Mouse (Mus musculus) intestine, embryonic 15.5 days (tissue): ENCODE measurements at regions not wholly inside any gene's neighbourhood (a gene's known extent, or its start where the extent isn't known, plus 50 kb on each side); places are given as distances from the start of the nearest gene placed in this dataset.

Experiments
- ATAC-seq: fragments of 200-750 bp; cut with Nextera tagmentation; 2 replicates; pipeline ENCODE4 v1.8.0; 2017; ENCODE audit warnings: moderate TSS enrichment, moderate library complexity
- H3K27ac ChIP-seq: fragments of 300-500 bp; sonication (generic); 2 replicates; pipeline ENCODE4 v1.5.1; 2015; ENCODE audit warnings: mild to moderate bottlenecking, inconsistent platforms
- H3K27me3 ChIP-seq: fragments of 300-500 bp; sonication (generic); replicated peaks from 2 replicates; pipeline ENCODE4 v1.6.1; 2015; ENCODE audit warnings: inconsistent platforms
- H3K36me3 ChIP-seq: fragments of 300-500 bp; sonication (generic); 2 replicates; pipeline ENCODE4 v1.6.1; 2015; ENCODE audit warnings: inconsistent platforms
- H3K4me1 ChIP-seq: fragments of 300-500 bp; sonication (generic); replicated peaks from 2 replicates; pipeline ENCODE4 v1.6.1; 2015; ENCODE audit warnings: inconsistent platforms
- H3K4me2 ChIP-seq: fragments of 300-500 bp; sonication (generic); replicated peaks from 2 replicates; pipeline ENCODE4 v1.6.1; 2015; ENCODE audit warnings: mild to moderate bottlenecking, inconsistent platforms
- H3K4me3 ChIP-seq: fragments of 300-500 bp; sonication (generic); replicated peaks from 2 replicates; pipeline ENCODE4 v1.5.1; 2015; ENCODE audit warnings: inconsistent platforms
- H3K9ac ChIP-seq: fragments of 300-500 bp; sonication (generic); 2 replicates; pipeline ENCODE4 v1.6.1; 2015; ENCODE audit warnings: inconsistent platforms
- H3K9me3 ChIP-seq: fragments of 300-500 bp; sonication (generic); 2 replicates; pipeline ENCODE4 v1.6.1; 2016; ENCODE audit warnings: inconsistent platforms
- WGBS: fragments of 180-500 bp; shearing (Covaris S2); methylation state at CpG from one replicate; pipeline ENCODE4 v1.1.7; 2015; 5-methylcytosine and 5-hydroxymethylcytosine counted together

DNA sequence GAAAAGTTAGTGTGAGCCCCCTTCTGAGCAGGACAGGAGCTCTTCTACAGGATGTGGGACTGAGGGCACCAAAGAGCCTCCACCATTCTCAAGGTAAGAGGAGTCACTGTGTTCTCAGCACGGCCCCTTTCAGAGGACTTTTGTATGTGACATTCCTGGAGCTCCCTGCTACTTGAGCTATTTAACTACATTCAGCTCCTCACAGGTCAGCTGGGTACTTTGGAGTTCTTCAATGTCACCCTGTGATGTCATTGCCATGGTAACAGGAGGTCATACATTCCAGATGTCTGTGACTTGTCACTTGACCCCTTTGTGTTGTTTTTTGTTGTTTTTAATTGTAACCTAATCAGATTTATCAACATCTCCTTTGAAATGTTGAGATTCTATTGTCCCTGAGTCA lies 122.9 kb upstream of the Gm15217 start:
- Histone ChIP-seq H3K27me3 (no peaks in the 10 kb centered on the region), H3K4me1 (no peaks in the 10 kb centered on the region), H3K36me3 (no peaks in the 10 kb centered on the region), H3K9ac (no peak overlapping the region), H3K4me2 (no peak overlapping the region), H3K9me3 (no peaks in the 10 kb centered on the region), H3K4me3 (no peak overlapping the region), H3K27ac (no peak overlapping the region)
- WGBS = 23% methylated on average over 1 of the region's 1 CpGs
- ATAC-seq = no peak

DNA sequence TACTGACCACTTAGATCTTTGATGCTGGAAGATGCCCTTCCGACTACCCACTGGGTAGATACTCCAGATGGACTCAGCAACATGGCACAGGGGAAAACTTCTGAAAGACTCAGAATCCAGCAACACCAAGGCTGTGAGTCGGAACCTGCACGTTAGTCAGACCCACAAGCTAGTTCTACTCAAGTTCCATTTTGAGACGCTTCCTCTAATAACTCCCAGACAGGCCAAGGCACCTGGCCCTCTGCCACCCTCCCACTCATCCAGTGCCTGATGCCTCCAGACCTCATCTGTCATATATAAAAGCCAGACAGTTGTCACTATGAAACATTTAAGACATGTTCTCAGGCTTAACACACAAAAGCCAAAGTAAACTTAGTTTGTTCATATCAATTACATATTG lies 121.9 kb upstream of the Gm15217 start:
- no peaks in the 10 kb centered on the region for H3K4me1 ChIP-seq
- no peaks in the 10 kb centered on the region for H3K9me3 ChIP-seq
- no peaks in the 10 kb centered on the region for H3K36me3 ChIP-seq
- WGBS = 79% methylated on average over 4 of the region's 4 CpGs
- no peak overlapping the region for H3K4me3 ChIP-seq
- H3K9ac ChIP-seq = no peak overlapping the region
- H3K27ac ChIP-seq = no peak overlapping the region
- H3K4me2 ChIP-seq = no peak overlapping the region
- no peak for ATAC-seq
- no peaks in the 10 kb centered on the region for H3K27me3 ChIP-seq

DNA sequence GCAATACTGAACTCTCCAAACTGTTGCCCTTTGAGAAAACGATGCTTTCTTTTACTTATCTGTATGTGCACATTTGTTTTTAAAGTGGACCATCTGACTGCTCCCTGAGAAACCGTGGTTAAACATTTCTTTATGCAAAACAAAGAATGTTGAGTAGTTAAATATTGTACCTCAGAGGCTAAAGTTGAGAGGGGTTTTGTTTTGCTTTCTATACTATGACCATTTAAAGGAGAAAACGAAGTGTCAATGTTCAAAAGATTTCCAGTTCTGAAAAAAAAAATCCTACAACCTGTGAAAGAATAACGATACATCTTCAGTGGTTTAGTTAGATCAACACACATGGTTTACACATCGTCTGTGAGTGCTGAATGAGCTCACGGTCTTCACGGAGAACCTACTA lies 120.7 kb upstream of the Gm15217 start:
- Histone ChIP-seq H3K36me3 (no peaks in the 10 kb centered on the region), H3K4me1 (no peaks in the 10 kb centered on the region), H3K4me2 (no peak overlapping the region), H3K27ac (no peak overlapping the region), H3K4me3 (no peak overlapping the region), H3K27me3 (no peaks in the 10 kb centered on the region), H3K9ac (no peak overlapping the region), H3K9me3 (no peaks in the 10 kb centered on the region)
- 69% methylated on average over 7 of the region's 7 CpGs for WGBS
- ATAC-seq = no peak

DNA sequence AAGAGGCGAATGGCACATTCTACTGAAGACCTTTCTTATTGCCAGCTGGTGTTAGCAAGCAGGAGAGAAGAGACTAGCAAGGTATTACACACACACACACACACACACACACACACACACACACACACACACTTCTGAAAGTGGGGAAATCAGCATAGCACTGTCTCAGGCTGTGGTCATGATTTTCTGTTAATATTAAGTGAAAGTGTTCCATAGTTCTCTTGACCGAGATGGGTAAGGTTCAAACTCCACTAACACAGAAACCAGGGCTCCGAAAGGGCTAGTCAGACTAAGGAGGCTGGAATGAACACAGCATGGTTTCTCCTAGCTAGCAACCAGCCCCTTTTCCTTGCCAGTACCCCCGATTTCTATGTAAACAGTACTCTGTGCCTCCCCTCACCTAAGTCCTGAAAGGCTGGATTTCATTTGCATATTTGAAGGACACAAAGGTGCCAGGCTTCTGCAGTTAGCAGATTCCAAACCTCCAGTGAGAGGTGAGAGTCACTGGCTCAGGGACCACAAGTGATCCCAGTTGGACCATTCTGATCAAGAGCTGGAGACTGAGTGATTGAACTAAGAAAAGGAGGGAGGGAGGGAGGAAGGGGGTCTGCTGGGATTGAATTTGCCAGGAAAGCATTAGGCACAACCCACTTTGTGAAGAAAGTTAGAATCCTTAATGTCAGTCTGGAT lies 118.8 kb upstream of the Gm15217 start:
- ATAC-seq = peak; percentile 53
- no peak overlapping the region for H3K4me3 ChIP-seq
- no peaks in the 10 kb centered on the region for H3K36me3 ChIP-seq
- H3K27ac ChIP-seq = no peak overlapping the region
- 63% methylated on average over 4 of the region's 4 CpGs for WGBS
- no peak overlapping the region for H3K4me2 ChIP-seq
- H3K9ac ChIP-seq = no peak overlapping the region
- H3K9me3 ChIP-seq = no peaks in the 10 kb centered on the region
- no peaks in the 10 kb centered on the region for H3K4me1 ChIP-seq
- no peaks in the 10 kb centered on the region for H3K27me3 ChIP-seq

DNA sequence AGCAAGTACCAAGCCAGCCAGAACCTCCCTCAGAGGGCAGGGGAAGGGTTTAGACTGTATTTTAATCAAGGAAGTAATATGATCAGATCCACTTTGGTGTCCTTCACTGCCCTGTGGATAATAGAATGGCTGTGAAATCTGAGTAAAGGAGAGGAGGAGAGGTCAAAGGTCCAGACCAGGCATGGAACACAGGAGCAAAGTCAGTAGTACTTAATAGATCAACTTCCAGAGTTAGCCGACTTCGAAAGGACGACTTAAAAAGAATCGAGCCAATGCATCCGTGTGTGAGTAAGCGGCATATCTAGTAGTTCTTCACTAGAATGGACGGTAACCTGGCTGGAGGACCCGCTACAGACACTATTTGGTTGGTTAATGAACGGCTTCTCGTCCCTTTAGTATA lies 103.8 kb upstream of the Gm15217 start:
- H3K4me1 ChIP-seq = no peaks in the 10 kb centered on the region
- no peaks in the 10 kb centered on the region for H3K9me3 ChIP-seq
- 90% methylated on average over 10 of the region's 10 CpGs for WGBS
- ATAC-seq = no peak
- H3K4me2 ChIP-seq = no peak overlapping the region
- H3K36me3 ChIP-seq = no peaks in the 10 kb centered on the region
- H3K4me3 ChIP-seq = no peak overlapping the region
- H3K27ac ChIP-seq = no peak overlapping the region
- H3K9ac ChIP-seq = no peak overlapping the region
- H3K27me3 ChIP-seq = no peaks in the 10 kb centered on the region

DNA sequence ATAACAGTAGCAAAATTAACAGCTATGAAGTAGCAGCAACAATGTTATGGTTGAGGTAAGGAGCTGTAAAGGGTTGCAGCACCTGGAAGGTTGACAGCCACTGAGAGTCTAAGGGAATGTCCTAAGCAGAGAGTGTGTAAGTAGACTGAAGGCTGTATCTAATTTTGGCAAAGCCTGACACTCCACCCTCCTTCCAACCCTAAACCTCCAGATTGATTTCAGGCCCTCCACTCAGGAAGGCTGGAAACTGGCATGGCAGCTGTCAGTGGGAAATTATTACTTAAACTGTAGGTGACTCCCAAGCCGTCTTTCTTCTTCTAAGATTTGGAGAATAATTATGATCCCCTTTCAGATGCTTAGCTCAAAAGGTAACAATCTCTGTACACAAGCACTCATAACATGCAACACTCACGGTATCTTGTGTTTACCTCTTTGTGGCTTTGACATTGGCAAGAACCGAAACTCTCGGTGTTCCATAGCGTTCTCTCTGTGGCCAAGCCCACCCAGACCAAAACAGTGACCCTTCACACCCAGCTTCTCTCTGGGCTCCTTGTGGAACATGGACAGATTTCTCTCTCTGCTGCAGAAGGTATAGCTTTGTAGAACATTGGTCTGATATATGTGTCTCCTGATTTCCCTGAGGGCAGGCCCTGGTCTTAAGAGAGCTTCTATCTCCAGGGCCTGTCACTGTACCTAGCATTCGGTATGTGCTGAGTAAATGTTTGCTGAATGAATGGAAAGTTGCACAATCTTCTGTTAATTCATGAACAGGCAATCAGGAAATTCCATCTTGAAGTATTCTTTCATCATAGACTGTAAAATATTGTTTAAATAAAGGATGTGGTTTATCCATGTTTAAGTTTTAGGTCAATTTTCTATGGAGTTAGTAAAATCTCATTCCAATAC lies 102.0 kb upstream of the Gm15217 start:
- no peaks in the 10 kb centered on the region for H3K4me1 ChIP-seq
- no peaks in the 10 kb centered on the region for H3K9me3 ChIP-seq
- peak; percentile 91 for ATAC-seq
- no peaks in the 10 kb centered on the region for H3K27me3 ChIP-seq
- 75% methylated on average over 6 of the region's 6 CpGs for WGBS
- H3K27ac ChIP-seq = 0 out of 2 replicates have a peak overlapping the region, but pooled peaks have one; percentile 36
- H3K4me3 ChIP-seq = no peak overlapping the region
- H3K36me3 ChIP-seq = no peaks in the 10 kb centered on the region
- H3K4me2 ChIP-seq = no peak overlapping the region
- no peak overlapping the region for H3K9ac ChIP-seq

DNA sequence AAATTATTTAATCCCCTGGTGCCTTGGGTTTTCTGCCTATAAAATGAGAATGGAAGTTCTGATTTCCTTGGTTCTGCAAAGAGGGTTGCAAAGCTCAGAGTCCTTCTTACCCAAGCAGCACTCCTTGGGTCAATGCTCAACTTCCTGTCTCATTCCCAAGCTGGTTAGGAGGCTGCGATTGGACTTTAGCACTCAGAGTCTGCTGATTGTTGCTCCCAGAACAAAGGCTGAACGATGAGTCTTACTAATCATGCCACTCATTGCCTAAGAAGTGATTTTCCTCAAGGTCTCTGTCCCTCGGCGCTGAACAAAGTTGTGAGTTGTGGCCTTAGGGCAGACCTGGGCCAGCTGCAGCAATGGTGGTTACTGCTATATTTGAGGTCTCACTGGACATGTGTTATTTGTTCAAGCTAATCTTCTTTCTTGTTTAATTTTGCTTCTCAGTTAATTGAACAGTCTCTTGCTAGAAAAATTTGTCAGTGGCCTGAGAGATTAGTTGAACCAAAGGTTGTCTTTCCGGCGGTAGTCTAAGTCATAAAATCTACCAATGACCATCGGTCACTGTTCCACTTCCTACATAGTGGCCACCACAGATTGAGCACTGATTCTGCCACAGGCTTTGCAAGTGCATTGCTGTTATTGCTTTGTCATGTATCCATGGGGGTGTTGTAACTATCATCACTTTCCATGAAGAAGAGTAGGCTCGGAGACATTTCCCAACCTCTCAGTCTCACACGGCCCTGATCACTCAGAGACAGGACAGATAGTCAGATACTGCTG lies 101.2 kb upstream of the Gm15217 start:
- no peak overlapping the region for H3K9ac ChIP-seq
- no peak overlapping the region for H3K4me2 ChIP-seq
- no peak overlapping the region for H3K27ac ChIP-seq
- no peak overlapping the region for H3K4me3 ChIP-seq
- H3K9me3 ChIP-seq = no peaks in the 10 kb centered on the region
- peak; percentile 95 for ATAC-seq
- no peaks in the 10 kb centered on the region for H3K27me3 ChIP-seq
- 83% methylated on average over 9 of the region's 9 CpGs for WGBS
- no peaks in the 10 kb centered on the region for H3K36me3 ChIP-seq
- no peaks in the 10 kb centered on the region for H3K4me1 ChIP-seq

DNA sequence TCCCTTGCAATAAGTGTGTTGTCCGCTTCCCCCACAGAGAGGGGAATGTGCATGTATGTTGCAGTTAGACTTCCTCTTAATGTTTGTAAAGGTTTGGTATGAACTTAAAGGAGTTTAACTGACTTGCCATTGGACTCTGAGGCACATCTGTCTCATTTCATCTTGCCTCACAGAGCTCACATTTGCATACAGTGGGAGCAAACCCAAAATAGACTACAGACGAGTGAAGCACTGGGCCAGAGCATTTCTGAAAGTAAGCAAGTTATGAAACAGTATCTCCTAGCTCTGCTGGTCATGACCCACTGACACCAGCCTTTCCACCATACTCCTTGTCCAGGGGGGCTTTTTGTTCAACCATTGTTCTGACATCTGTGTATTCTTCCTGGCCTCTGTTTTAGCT lies 86.8 kb upstream of the Gm15217 start:
- Histone ChIP-seq H3K36me3 (no peaks in the 10 kb centered on the region), H3K27ac (no peak overlapping the region), H3K4me3 (no peak overlapping the region), H3K9me3 (no peaks in the 10 kb centered on the region), H3K4me2 (no peak overlapping the region), H3K27me3 (no peaks in the 10 kb centered on the region), H3K4me1 (no peaks in the 10 kb centered on the region), H3K9ac (no peak overlapping the region)
- WGBS = 37% methylated on average over 2 of the region's 2 CpGs
- no peak for ATAC-seq

DNA sequence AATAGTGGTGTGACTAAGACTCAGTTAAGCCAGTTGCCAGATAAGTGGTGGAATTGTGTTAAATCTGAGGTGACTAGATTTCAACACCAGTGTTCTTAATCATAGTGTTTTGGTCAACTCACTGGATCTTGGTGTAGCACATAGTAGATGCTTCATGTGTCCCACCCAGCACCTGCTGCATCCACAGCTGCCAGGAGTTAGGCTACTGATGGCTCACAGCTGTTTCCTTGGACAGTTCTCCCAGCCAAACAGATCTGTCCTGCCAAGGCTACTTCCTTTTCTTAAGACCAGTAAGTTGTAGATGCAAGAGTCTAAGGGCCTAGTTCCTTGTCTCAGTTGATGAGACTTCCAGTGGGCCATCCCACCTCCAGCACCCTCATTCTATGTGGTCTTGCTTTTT lies 82.9 kb upstream of the Gm15217 start:
- H3K4me3 ChIP-seq = no peak overlapping the region
- H3K27me3 ChIP-seq = no peaks in the 10 kb centered on the region
- H3K27ac ChIP-seq = no peak overlapping the region
- H3K4me2 ChIP-seq = no peak overlapping the region
- no peaks in the 10 kb centered on the region for H3K9me3 ChIP-seq
- no peak overlapping the region for H3K9ac ChIP-seq
- H3K36me3 ChIP-seq = no peaks in the 10 kb centered on the region
- H3K4me1 ChIP-seq = peaks cover 3% of the 10 kb centered on the region; the same call in 1 of the 2 replicates
- ATAC-seq = no peak

DNA sequence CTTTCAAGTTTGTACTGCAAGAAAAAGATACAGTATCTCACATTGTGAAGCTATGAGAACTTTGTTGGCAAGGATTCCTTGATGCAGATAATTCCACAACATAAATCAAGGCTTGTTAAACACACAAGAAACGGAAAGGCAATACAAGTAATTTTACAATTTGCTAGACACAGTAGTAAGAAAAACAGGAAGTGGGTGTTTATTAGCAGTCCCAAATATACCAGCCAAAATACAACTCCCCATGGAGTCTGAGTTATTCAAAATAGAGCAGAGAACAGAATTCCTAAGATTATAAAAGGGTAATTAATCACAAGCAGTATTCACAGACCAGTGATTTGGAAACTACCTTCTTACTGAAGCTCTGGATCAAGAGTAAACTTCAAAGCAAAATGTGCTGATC lies 78.7 kb upstream of the Gm15217 start:
- Histone ChIP-seq H3K9ac (no peak overlapping the region), H3K36me3 (no peaks in the 10 kb centered on the region), H3K27ac (no peak overlapping the region), H3K9me3 (no peaks in the 10 kb centered on the region), H3K4me3 (no peak overlapping the region), H3K27me3 (no peaks in the 10 kb centered on the region), H3K4me2 (no peak overlapping the region), H3K4me1 (peaks cover 3% of the 10 kb centered on the region; the same call in 1 of the 2 replicates)
- 19% methylated on average over 1 of the region's 1 CpGs for WGBS
- ATAC-seq = no peak

DNA sequence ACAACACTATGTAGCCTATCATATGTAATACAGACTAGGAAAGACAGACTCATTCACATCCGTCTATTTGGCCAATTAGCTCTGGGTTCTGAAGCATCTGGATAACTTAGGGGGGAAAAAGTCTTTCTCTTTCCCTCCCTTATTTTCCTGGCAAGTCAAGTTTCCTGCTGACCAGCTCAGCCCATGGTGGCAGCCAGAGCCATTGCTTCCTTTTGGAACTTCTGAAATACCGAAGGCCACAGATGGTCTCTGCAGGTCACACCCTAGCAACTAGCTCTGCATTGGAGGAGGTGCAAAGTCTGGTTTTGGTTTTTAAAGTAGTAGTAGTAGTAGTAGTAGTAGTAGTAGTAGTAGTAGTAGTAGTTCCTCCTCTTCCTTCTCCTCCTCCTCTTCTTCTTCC lies 76.6 kb upstream of the Gm15217 start:
- 91% methylated on average over 2 of the region's 2 CpGs for WGBS
- H3K27me3 ChIP-seq = no peaks in the 10 kb centered on the region
- H3K4me1 ChIP-seq = peaks cover 3% of the 10 kb centered on the region; the same call in 1 of the 2 replicates

DNA sequence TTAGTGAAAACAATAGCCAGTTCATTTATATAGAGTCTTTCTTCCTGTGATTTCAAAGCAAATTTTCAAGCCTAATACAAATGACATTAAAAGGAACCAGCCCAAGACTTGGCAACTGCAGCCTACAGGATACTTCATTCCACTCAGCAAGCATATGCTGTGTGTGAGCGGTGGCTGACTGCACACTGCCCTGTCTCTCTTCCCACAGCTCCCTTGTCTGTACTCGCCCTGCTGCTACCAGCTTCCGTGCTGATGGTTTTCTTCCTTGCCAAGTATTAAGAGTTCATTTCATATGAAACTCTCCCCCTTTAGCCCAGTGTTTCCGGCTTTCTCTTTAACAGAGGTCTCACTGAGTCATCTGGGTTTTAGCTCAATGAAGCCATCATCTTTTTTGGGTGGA lies 73.9 kb upstream of the Gm15217 start:
- 56% methylated on average over 4 of the region's 4 CpGs for WGBS
- no peak overlapping the region for H3K4me3 ChIP-seq
- ATAC-seq = no peak
- H3K9me3 ChIP-seq = no peaks in the 10 kb centered on the region
- no peaks in the 10 kb centered on the region for H3K27me3 ChIP-seq
- H3K36me3 ChIP-seq = no peaks in the 10 kb centered on the region
- no peak overlapping the region for H3K9ac ChIP-seq
- H3K27ac ChIP-seq = no peak overlapping the region
- no peaks in the 10 kb centered on the region for H3K4me1 ChIP-seq
- no peak overlapping the region for H3K4me2 ChIP-seq

More for the DNA sequence above, 76.6 kb upstream of the Gm15217 start:
- H3K9ac ChIP-seq = no peak overlapping the region
- ATAC-seq = no peak
- H3K4me3 ChIP-seq = no peak overlapping the region
- H3K4me2 ChIP-seq = no peak overlapping the region
- no peak overlapping the region for H3K27ac ChIP-seq
- no peaks in the 10 kb centered on the region for H3K9me3 ChIP-seq
- no peaks in the 10 kb centered on the region for H3K36me3 ChIP-seq
